Mouse (Mus musculus): ENCODE data around the gene Brcc3. TPM values are rescaled to one million over a fixed set of nuclear protein-coding genes. Genes with fewer than 3 reads are reported as not detected.

Brcc3 gene
- polyA plus RNA-seq (2015; fragmentation: Nextera tagmentation; extraction: Ambion mirVana), result 44.1 and 46.2 TPM in 2 replicates

GRCm38 (mm10) chrX:75415936-75416785, at the start of gene Brcc3, which contains the start of the genes Cmc4 and Mtcp1:
TSS of gene Brcc3 (plus strand) at chrX:75416628.
TSS of gene Cmc4 (minus strand) at chrX:75416584.
TSS of gene Mtcp1 (minus strand) at chrX:75416588.

GRCm38 (mm10) chrX:75382195-75382771, 34.1 kb upstream of the Brcc3 start, which contains the start of the genes Fundc2 and F8:
TSS of gene Fundc2 (plus strand) at chrX:75382399.
TSS of gene F8 (minus strand) at chrX:75382615.

Other genes with a start within 250 kb of the Brcc3 start
- gene Fundc2, start 34.2 kb upstream of the Brcc3 start, polyA plus RNA-seq (2015; fragmentation: Nextera tagmentation; extraction: Ambion mirVana), result 80.8 and 105 TPM in 2 replicates
- 1.6 and 1.7 TPM in 2 replicates for gene F8, start 34.0 kb upstream of the Brcc3 start, polyA plus RNA-seq (2015; fragmentation: Nextera tagmentation; extraction: Ambion mirVana)
- gene Cmc4, start within 50 bp of the Brcc3 start, polyA plus RNA-seq (2015; fragmentation: Nextera tagmentation; extraction: Ambion mirVana), result 19.2 and 22.4 TPM in 2 replicates
- gene Mtcp1, start within 50 bp of the Brcc3 start, polyA plus RNA-seq (2015; fragmentation: Nextera tagmentation; extraction: Ambion mirVana), result 4.8 and 5.5 TPM in 2 replicates
- gene Vbp1, start 97.7 kb downstream of the Brcc3 start, polyA plus RNA-seq (2015; fragmentation: Nextera tagmentation; extraction: Ambion mirVana), result 101 and 112 TPM in 2 replicates
- 0.31 and 0.62 TPM in 2 replicates for gene Rab39b, start 161.6 kb downstream of the Brcc3 start, polyA plus RNA-seq (2015; fragmentation: Nextera tagmentation; extraction: Ambion mirVana)

Measured in urinary bladder, postnatal 0 days (tissue).